24 mouse cellular contexts compared by ENCODE assay signal in genomic region chr6:71556826-71557225, GRCm38 (mm10). TPM values are rescaled to one million over a fixed set of nuclear protein-coding genes. Genes with fewer than 3 reads are reported as not detected.
A peak's percentile ranks its signal among the peaks of the same experiment; 100 is the strongest.
DNase-seq lines count a peak whose midpoint lies in the region; ATAC-seq and TF ChIP-seq lines count a peak whose summit lies in the region.
"Had no signal": no experiment of that assay in that cellular context is flagged by ENCODE, and none has a peak within 500 bp of the region (broad histone marks: within the 10 kb centered on the region; RNA-seq: fewer than 3 reads in every experiment).

No protein-coding gene starts in this region.

- H3K9ac ChIP-seq in liver, adult 2 months (ENCODE audit: low read depth, low read length): no peak overlapping the region
- H3K9ac ChIP-seq in liver, postnatal 0 days (replicated peaks): no peak overlapping the region
- H3K9ac ChIP-seq: embryonic facial prominence, embryonic 12.5 days; forebrain, embryonic 13.5 days; forebrain, embryonic 15.5 days had no signal

- H3K4me3 ChIP-seq in kidney, adult 2 months (ENCODE audit: insufficient read depth, low read depth, low read length): no peak overlapping the region
- no peak overlapping the region for H3K4me3 ChIP-seq in liver, adult 2 months (ENCODE audit: insufficient read depth, low read depth, low read length)
- H3K4me3 ChIP-seq in liver, postnatal 0 days (ENCODE audit: low read depth, low read length): no peak overlapping the region
- H3K4me3 ChIP-seq: embryonic facial prominence, embryonic 10.5 days; embryonic facial prominence, embryonic 12.5 days; forebrain, embryonic 13.5 days; forebrain, embryonic 15.5 days had no signal

- H3K9me3 ChIP-seq in liver, postnatal 0 days (ENCODE audit: low read length): no peaks in the 10 kb centered on the region
- H3K9me3 ChIP-seq: embryonic facial prominence, embryonic 10.5 days; embryonic facial prominence, embryonic 12.5 days; forebrain, embryonic 13.5 days; forebrain, embryonic 15.5 days; G1E had no signal

- no peak for ATAC-seq in liver, postnatal 0 days
- ATAC-seq: activated CD4-positive, CD25-positive, alpha-beta regulatory T cell, adult 4 months; CD4-positive, CD25-positive, alpha-beta regulatory T cell, adult 4 months; forebrain, embryonic 13.5 days; forebrain, embryonic 15.5 days; Patski had no signal

- H3K27me3 ChIP-seq in kidney, adult 2 months (replicated peaks; ENCODE audit: control insufficient read depth, insufficient read depth, low read length): no peaks in the 10 kb centered on the region
- no peaks in the 10 kb centered on the region for H3K27me3 ChIP-seq in liver, adult 2 months (ENCODE audit: control insufficient read depth, insufficient read depth, low read length)
- no peaks in the 10 kb centered on the region for H3K27me3 ChIP-seq in liver, postnatal 0 days (ENCODE audit: insufficient read depth, low read length)
- H3K27me3 ChIP-seq: CH12.LX; embryonic facial prominence, embryonic 12.5 days; forebrain, embryonic 13.5 days; forebrain, embryonic 15.5 days; Patski had no signal

- no peak for TF ChIP-seq EP300 in liver, postnatal 0 days (IDR thresholded peaks at IDR 0.05; ENCODE audit: low read depth)

- H3K4me1 ChIP-seq in kidney, adult 2 months (ENCODE audit: control insufficient read depth, insufficient read depth, low read length): no peaks in the 10 kb centered on the region
- peaks cover 7% of the 10 kb centered on the region for H3K4me1 ChIP-seq in liver, adult 2 months (ENCODE audit: control insufficient read depth, insufficient read depth, low read length)
- no peaks in the 10 kb centered on the region for H3K4me1 ChIP-seq in liver, postnatal 0 days (ENCODE audit: insufficient read depth)
- H3K4me1 ChIP-seq: embryonic facial prominence, embryonic 10.5 days; embryonic facial prominence, embryonic 12.5 days; forebrain, embryonic 13.5 days; forebrain, embryonic 15.5 days had no signal

- no peak for TF ChIP-seq CTCF in kidney, adult 2 months (conservative IDR thresholded peaks at IDR 0.05; ENCODE audit: insufficient read depth, insufficient read length, low read depth, low read length)
- TF ChIP-seq CTCF in liver, adult 2 months (IDR thresholded peaks at IDR 0.05; ENCODE audit: low read depth, low read length): no peak
- no peak for TF ChIP-seq CTCF in liver, postnatal 0 days (IDR thresholded peaks at IDR 0.05; ENCODE audit: low read depth)

- no peak overlapping the region for H3K4me2 ChIP-seq in liver, postnatal 0 days (ENCODE audit: low read depth, low read length)
- H3K4me2 ChIP-seq: embryonic facial prominence, embryonic 12.5 days; forebrain, embryonic 13.5 days; forebrain, embryonic 15.5 days had no signal

- H3K27ac ChIP-seq in kidney, adult 2 months (ENCODE audit: insufficient read depth, low read depth, low read length): no peak overlapping the region
- H3K27ac ChIP-seq in liver, adult 2 months (replicated peaks; ENCODE audit: insufficient read depth, low read depth, low read length): no peak overlapping the region
- no peak overlapping the region for H3K27ac ChIP-seq in liver, postnatal 0 days (ENCODE audit: low read depth)
- H3K27ac ChIP-seq: embryonic facial prominence, embryonic 10.5 days; embryonic facial prominence, embryonic 12.5 days; forebrain, embryonic 13.5 days; forebrain, embryonic 15.5 days had no signal

- no peaks in the 10 kb centered on the region; the same call in 1 of the 2 replicates for H3K36me3 ChIP-seq in kidney, adult 2 months (ENCODE audit: control insufficient read depth, insufficient read depth, low read length)
- peaks cover 9% of the 10 kb centered on the region for H3K36me3 ChIP-seq in liver, adult 2 months (ENCODE audit: control insufficient read depth, insufficient read depth, low read length)
- H3K36me3 ChIP-seq in liver, postnatal 0 days (replicated peaks; ENCODE audit: insufficient read depth, low read length): 0 out of 2 replicates have a peak, but pooled peaks cover 3% of the 10 kb centered on the region

- DNase-seq in kidney, adult 2 months: peak; percentile 61
- no peak for DNase-seq in kidney, postnatal 4 days
- peak; percentile 62 for DNase-seq in kidney, adult 9 months
- no peak for DNase-seq in kidney, postnatal 10 days
- peak; percentile 7 for DNase-seq in liver, adult 2 months (ENCODE audit: extremely low read depth, low read depth, low spot score)
- no peak for DNase-seq in liver, postnatal 0 days
- DNase-seq: adrenal gland, adult 8-10 months; adrenal gland, postnatal 14 days; adrenal gland, postnatal 36 days; B cell, adult 2 months; cerebellum, adult 11-12 months; cerebellum, adult 2 months; cerebellum, adult 9-10 months; cerebellum, postnatal 10 days; cerebellum, postnatal 25 days had no signal

- TF ChIP-seq POLR2A in kidney, adult 2 months (IDR thresholded peaks at IDR 0.05; ENCODE audit: low read depth, low read length): no peak
- no peak for TF ChIP-seq POLR2A in liver, adult 2 months (IDR thresholded peaks at IDR 0.05; ENCODE audit: extremely low read depth, insufficient read depth, low read length)

- WGBS in kidney, adult 2 months: 63% methylated on average over 2 of the region's 2 CpGs
- 65% methylated on average over 2 of the region's 2 CpGs for WGBS in liver, adult 2 months
- 91% methylated on average over 2 of the region's 2 CpGs for WGBS in liver, postnatal 0 days (ENCODE audit: insufficient replicate concordance)

- H3K79me2 ChIP-seq in liver, adult 2 months (ENCODE audit: control insufficient read depth, insufficient read depth, low read length): no peaks in the 10 kb centered on the region

RNA-seq across cellular contexts. Expression of gene Chmp3, which starts 13.2 kb away (rescaled TPM):
- polyA plus RNA-seq in kidney, adult 2 months (2012; rRNA removed): 44.2 and 51.5 TPM in 2 replicates
- 44.3 and 49.6 TPM in 2 replicates for total RNA-seq in liver, adult 2 months (2014; rRNA removed)
- polyA plus RNA-seq in liver, adult 2 months (2012; rRNA removed): 22.9 and 24.0 TPM in 2 replicates
- 32.8 and 34.9 TPM in 2 replicates for polyA plus RNA-seq in liver, postnatal 0 days (2015; fragmentation: Nextera tagmentation; extraction: Ambion mirVana)

Comparison
In these comparisons a context has a peak if more than half of its experiments do, and no peak if none do; other contexts are left out.
1. DNase-seq: peak in kidney, adult 2 months (single experiment), kidney, adult 9 months (single experiment) and liver, adult 2 months (single experiment); none in kidney, postnatal 4 days (0 of 2), kidney, postnatal 10 days (single experiment) and liver, postnatal 0 days (single experiment).